Mouse (Mus musculus) stomach, postnatal 0 days (tissue): ENCODE measurements around the gene Rbms2. TPM values are rescaled to one million over a fixed set of nuclear protein-coding genes. Genes with fewer than 3 reads are reported as not detected.
"Not testable (repeated sequence)": the region's sequence is repeated elsewhere in the genome, so short reads cannot be mapped to it uniquely, and the experiment has no call there.

Experiments
- ATAC-seq: fragments of 200-750 bp; cut with Nextera tagmentation; 2 replicates; pipeline ENCODE4 v1.8.0; 2017; ENCODE audit not compliant: low FRiP score, low TSS enrichment
- DNase-seq: peaks from one replicate; pipeline ENCODE4 v3.0.0-alpha.2; 2016; ENCODE audit warnings: low spot score
- H3K27ac ChIP-seq: fragments of 300-500 bp; sonication (generic); replicated peaks from 2 replicates; pipeline ENCODE4 v1.5.1; 2014; ENCODE audit warnings: mild to moderate bottlenecking, control low read depth
- H3K27me3 ChIP-seq: fragments of 300-500 bp; sonication (generic); 2 replicates; pipeline ENCODE4 v1.6.1; 2014; ENCODE audit warnings: low read length; ENCODE audit not compliant: control insufficient read depth, insufficient read depth
- H3K36me3 ChIP-seq: fragments of 300-500 bp; sonication (generic); 2 replicates; pipeline ENCODE4 v1.6.1; 2014; ENCODE audit warnings: low read length, mixed read lengths; ENCODE audit not compliant: control insufficient read depth, insufficient read depth
- H3K4me1 ChIP-seq: fragments of 300-500 bp; sonication (generic); replicated peaks from 2 replicates; pipeline ENCODE4 v1.6.1; 2014; ENCODE audit warnings: antibody characterized with exemption; ENCODE audit not compliant: control insufficient read depth, insufficient read depth
- H3K4me2 ChIP-seq: fragments of 300-500 bp; sonication (generic); replicated peaks from 2 replicates; pipeline ENCODE4 v1.6.1; 2014; ENCODE audit warnings: low read depth, mild to moderate bottlenecking, control low read depth, moderate library complexity
- H3K4me3 ChIP-seq: fragments of 300-500 bp; sonication (generic); 2 replicates; pipeline ENCODE4 v1.5.1; 2014; ENCODE audit warnings: low read depth, low read length, control low read depth
- H3K9ac ChIP-seq: fragments of 300-500 bp; sonication (generic); 2 replicates; pipeline ENCODE4 v1.6.1; 2014; ENCODE audit warnings: mild to moderate bottlenecking, low read length, control low read depth, mixed read lengths
- H3K9me3 ChIP-seq: fragments of 300-500 bp; sonication (generic); 2 replicates; pipeline ENCODE4 v1.6.1; 2016; ENCODE audit warnings: low read length; ENCODE audit not compliant: control insufficient read depth
- CTCF ChIP-seq: IDR thresholded peaks from 2 replicates; pipeline ENCODE4 v1.5.1; 2016; ENCODE audit warnings: antibody characterized with exemption, low read depth, mild to moderate bottlenecking, moderate library complexity
- EP300 ChIP-seq: optimal IDR thresholded peaks from 2 replicates; pipeline ENCODE3; 2016; ENCODE audit warnings: antibody characterized with exemption
- WGBS: fragments of 180-500 bp; shearing (Covaris S2); extraction: QIAGEN DNeasy Blood & Tissue Kit; methylation state at CpG from one replicate; pipeline ENCODE4 v1.1.7; 2014; 5-methylcytosine and 5-hydroxymethylcytosine counted together
- polyA plus RNA-seq: library from polyadenylated mRNA; unstranded; fragments of >200 nt; fragmentation: Nextera tagmentation; extraction: Ambion mirVana; gene quantifications from 2 replicates; pipeline ENCODE4 v1.2.1, GENCODE M21; 2015

Rbms2 gene
- polyA plus RNA-seq, 1 experiment from 2014 or later = 15.5 TPM

DNA sequence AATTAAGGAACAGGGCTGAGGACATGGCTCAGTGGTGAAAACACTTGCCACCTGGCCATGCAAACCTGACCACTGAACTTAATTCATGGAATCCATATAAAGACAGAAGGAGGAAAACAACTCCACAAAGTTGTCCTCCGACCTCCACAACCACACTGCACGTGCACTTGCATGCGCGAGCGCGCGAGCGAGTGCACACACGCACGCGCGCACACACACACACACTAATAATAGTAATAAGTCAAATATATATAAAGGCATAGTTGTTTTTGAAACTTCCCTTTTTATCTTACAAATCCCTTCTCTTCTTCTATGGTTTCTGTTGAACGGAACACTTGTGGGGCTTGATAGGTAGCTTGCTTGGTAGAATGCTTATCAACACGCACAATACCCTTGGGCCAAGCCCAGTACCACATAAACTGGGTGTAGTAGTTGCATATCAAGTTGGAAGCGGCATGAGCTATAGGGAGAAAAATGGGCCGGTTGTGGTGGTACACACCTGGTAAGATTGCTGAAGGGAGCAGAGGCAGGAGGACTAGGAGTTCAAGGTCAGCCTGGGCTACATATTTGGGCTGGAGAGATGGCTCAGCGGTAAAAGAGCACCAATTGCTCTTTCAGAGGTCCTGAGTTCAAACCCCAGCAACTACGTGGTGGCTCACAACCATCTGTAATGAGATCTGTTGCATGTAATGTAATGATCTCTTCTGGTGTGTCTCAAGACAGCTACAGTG lies 38.5 kb upstream of the Rbms2 start:
- TF ChIP-seq CTCF = no peak
- H3K27me3 ChIP-seq = no peaks in the 10 kb centered on the region; the same call in 1 of the 2 replicates
- ATAC-seq (no peak), DNase-seq (no peak)
- H3K9ac ChIP-seq = no peak overlapping the region
- H3K9me3 ChIP-seq = no peaks in the 10 kb centered on the region
- no peaks in the 10 kb centered on the region for H3K36me3 ChIP-seq
- H3K27ac ChIP-seq = no peak overlapping the region
- H3K4me1 ChIP-seq = no peaks in the 10 kb centered on the region
- WGBS = 86% methylated on average over 18 of the region's 18 CpGs
- no peak overlapping the region for H3K4me3 ChIP-seq
- H3K4me2 ChIP-seq = no peak overlapping the region

DNA sequence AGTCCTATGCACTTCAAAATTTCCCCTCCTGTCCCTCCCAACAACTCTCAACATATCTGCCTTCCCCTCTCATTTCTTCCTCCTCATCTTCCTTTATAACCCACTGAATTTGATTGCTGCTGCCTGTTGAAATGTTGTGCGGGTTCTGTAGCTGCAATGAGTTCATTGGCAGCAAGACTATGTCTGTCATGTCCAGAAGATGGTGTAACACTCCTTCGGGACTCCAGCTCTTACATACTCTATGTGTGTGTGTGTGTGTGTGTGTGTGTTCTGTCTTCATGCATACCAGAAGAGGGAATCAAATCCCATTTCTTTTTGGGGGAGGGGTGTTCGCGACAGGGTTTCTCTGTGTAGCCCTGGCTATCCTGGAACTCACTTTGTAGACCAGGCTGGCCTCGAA lies 34.9 kb upstream of the Rbms2 start:
- ATAC-seq = no peak
- Histone ChIP-seq H3K4me3 (no peak overlapping the region), H3K27ac (no peak overlapping the region), H3K9ac (no peak overlapping the region), H3K4me2 (no peak overlapping the region), H3K4me1 (peaks cover 6% of the 10 kb centered on the region; the same call in 1 of the 2 replicates), H3K36me3 (no peaks in the 10 kb centered on the region), H3K27me3 (no peaks in the 10 kb centered on the region), H3K9me3 (no peaks in the 10 kb centered on the region)
- WGBS = 81% methylated on average over 5 of the region's 5 CpGs
- TF ChIP-seq CTCF (peak; percentile 42; the same call in 1 of the 2 replicates), EP300 (no peak)
- no peak for DNase-seq

DNA sequence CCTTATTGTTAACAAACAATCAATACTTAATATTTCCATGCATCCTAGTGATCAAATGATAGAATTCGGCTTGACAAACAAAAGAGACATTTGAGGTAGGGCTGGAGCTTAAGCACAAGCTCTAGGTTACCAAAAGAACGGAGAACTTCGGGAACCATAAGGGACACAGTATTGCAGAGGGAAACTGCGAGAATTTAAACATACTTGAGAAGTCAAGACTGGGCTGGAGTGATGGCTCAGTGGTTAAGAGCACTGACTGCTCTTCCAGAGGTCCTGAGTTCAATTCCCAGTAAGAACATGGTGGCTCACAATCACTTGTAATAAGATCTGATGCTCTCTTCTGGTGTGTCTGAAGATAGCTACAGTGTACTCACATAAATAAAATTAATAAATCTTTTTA lies 34.0 kb upstream of the Rbms2 start:
- not testable (repeated sequence) for H3K9me3 ChIP-seq

DNA sequence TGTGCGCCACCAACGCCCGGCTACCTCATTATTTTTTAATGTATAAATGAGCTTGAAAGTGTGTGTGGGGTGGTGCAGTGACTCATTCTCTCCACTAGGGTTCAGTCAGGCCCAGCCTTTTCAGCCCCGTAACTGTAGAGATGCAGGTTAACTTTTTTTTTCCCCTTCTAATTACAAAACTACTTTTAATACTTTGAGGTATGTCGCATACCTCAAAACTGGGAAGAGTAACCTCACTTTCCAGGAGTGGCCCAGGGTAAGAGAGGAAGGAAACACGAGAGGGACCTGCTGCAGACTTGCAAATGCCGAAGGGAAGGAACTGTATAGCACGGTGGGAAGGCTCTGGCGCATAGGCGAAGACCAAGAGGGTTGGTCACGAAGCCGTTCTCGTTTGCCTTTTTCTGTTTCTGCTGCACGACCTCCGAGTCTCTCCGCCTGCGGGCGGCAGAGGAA lies 32.8 kb upstream of the Rbms2 start:
- no peak overlapping the region for H3K27ac ChIP-seq
- peak; percentile 82 for TF ChIP-seq CTCF
- no peak for TF ChIP-seq EP300
- under 1% methylated on average over 18 of the region's 18 CpGs for WGBS
- H3K9me3 ChIP-seq = no peaks in the 10 kb centered on the region
- no peak overlapping the region for H3K9ac ChIP-seq
- peaks cover 6% of the 10 kb centered on the region; the same call in 1 of the 2 replicates for H3K4me1 ChIP-seq
- peak overlapping the region; percentile 17; the same call in 1 of the 2 replicates for H3K4me3 ChIP-seq
- 0 out of 2 replicates have a peak, but pooled peaks cover 2% of the 10 kb centered on the region for H3K36me3 ChIP-seq
- peak overlapping the region; percentile 55 for H3K4me2 ChIP-seq
- ATAC-seq = peak; percentile 67
- peak; percentile 71 for DNase-seq
- H3K27me3 ChIP-seq = no peaks in the 10 kb centered on the region

More for the DNA sequence above, 34.0 kb upstream of the Rbms2 start:
- not testable (repeated sequence) for H3K36me3 ChIP-seq, H3K4me2 ChIP-seq, H3K9ac ChIP-seq, H3K27me3 ChIP-seq, H3K4me1 ChIP-seq, H3K4me3 ChIP-seq, DNase-seq, H3K27ac ChIP-seq, ATAC-seq
- 89% methylated on average over 4 of the region's 4 CpGs for WGBS

DNA sequence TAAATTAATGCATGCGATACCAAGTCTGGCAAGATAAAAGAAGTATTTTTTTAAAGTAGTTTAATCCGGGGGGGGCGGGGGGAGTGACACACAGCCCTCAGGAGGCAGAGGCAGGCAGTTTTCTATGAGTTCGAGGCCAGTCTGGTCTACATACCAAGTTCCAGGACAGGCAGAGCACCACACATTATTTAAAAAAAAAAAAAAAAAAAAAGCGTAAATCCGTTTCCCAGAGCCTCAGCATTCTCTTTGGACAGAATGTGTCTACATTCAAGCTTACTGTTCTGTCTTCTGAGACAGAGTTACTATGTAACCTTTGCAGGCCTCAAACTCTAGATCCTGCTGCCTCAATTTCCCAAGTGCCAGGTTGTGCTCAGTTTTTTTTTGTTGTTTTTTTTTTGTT lies 32.1 kb upstream of the Rbms2 start:
- 0 out of 2 replicates have a peak, but pooled peaks cover 2% of the 10 kb centered on the region for H3K36me3 ChIP-seq
- DNase-seq = no peak
- peak overlapping the region; percentile 92 for H3K4me2 ChIP-seq
- peak overlapping the region; percentile 69 for H3K4me3 ChIP-seq
- H3K27ac ChIP-seq = 0 out of 2 replicates have a peak overlapping the region, but pooled peaks have one; percentile 30
- ATAC-seq = no peak
- no peaks in the 10 kb centered on the region for H3K9me3 ChIP-seq
- no peak overlapping the region for H3K9ac ChIP-seq
- TF ChIP-seq EP300 (no peak), CTCF (no peak)
- H3K27me3 ChIP-seq = no peaks in the 10 kb centered on the region
- H3K4me1 ChIP-seq = peaks cover 6% of the 10 kb centered on the region; the same call in 1 of the 2 replicates
- 44% methylated on average over 6 of the region's 6 CpGs for WGBS
